ENCODE assay signal across 13 mouse cellular contexts in the genomic region with DNA sequence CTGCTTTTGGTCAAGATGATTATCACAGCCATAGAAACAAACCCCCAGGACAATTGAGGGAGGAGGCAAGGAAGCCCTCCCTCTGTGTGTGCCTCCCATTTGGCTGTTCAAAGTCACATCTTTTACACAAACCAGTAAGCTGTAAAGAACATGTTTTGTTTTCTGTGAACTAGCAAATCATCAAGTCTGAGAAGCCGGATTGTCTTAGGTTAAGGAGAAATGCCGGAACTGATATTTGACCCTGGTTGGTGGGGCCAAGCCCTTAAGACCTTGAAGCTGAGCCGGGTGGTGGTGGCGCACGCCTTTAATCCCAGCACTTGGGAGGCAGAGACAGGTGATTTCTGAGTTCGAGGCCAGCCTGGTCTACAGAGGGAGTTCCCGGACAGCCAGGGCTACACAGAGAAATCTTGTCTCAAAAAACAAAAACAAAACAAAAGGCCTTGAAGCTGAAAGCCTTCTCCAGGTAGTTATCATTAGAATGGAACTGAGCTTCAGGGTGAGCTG. TPM values are rescaled to one million over a fixed set of nuclear protein-coding genes. Genes with fewer than 3 reads are reported as not detected.
DNase-seq lines count a peak whose midpoint lies in the region; ATAC-seq and TF ChIP-seq lines count a peak whose summit lies in the region.
"Had no signal": no experiment of that assay in that cellular context is flagged by ENCODE, and none has a peak within 500 bp of the region (broad histone marks: within the 10 kb centered on the region; RNA-seq: fewer than 3 reads in every experiment).

No protein-coding gene starts in this region.

- H3K4me3 ChIP-seq in heart, postnatal 0 days (ENCODE audit: low read depth, low read length), result no peak overlapping the region
- no peak overlapping the region for H3K4me3 ChIP-seq in embryonic facial prominence, embryonic 10.5 days
- H3K4me3 ChIP-seq in macrophage (ENCODE audit: inconsistent target), result no peak overlapping the region
- no peak overlapping the region for H3K4me3 ChIP-seq in midbrain, postnatal 0 days (ENCODE audit: low read depth, low read length)
- H3K4me3 ChIP-seq: erythroblast, embryonic 14.5 days had no signal

- no peak overlapping the region for H3K4me2 ChIP-seq in heart, postnatal 0 days (ENCODE audit: low read depth, low read length)
- H3K4me2 ChIP-seq in midbrain, postnatal 0 days (ENCODE audit: low read depth, low read length, poor library complexity, severe bottlenecking), result no peak overlapping the region

- peak; percentile 1 for DNase-seq in heart, postnatal 0 days (ENCODE audit: low spot score)
- no peak for DNase-seq in heart, adult 8-10 months (ENCODE audit: low spot score)
- DNase-seq in lung, postnatal 36 days, result peak; percentile 31
- no peak for DNase-seq in lung, postnatal 14 days
- DNase-seq in embryonic facial prominence, embryonic 10.5 days (ENCODE audit: low spot score), result no peak
- DNase-seq in ovary, postnatal 10 days (ENCODE audit: low spot score), result no peak
- DNase-seq in midbrain, postnatal 0 days (ENCODE audit: low spot score), result no peak
- DNase-seq: cerebellum, adult 18-20 months; spleen, adult 18-20 months; thymus, postnatal 25 days had no signal

- H3K36me3 ChIP-seq in heart, postnatal 0 days (replicated peaks; ENCODE audit: control insufficient read depth, insufficient read depth, low read length), result no peaks in the 10 kb centered on the region
- no peaks in the 10 kb centered on the region for H3K36me3 ChIP-seq in embryonic facial prominence, embryonic 10.5 days (replicated peaks)
- H3K36me3 ChIP-seq in macrophage (ENCODE audit: inconsistent target), result no peaks in the 10 kb centered on the region
- no peaks in the 10 kb centered on the region for H3K36me3 ChIP-seq in midbrain, postnatal 0 days (ENCODE audit: insufficient read depth, low read length)
- H3K36me3 ChIP-seq: G1E had no signal

- peak overlapping the region; percentile 91 for H3K27ac ChIP-seq in heart, postnatal 0 days (ENCODE audit: low read depth)
- H3K27ac ChIP-seq in embryonic facial prominence, embryonic 10.5 days (replicated peaks), result 0 out of 2 replicates have a peak overlapping the region, but pooled peaks have one; percentile 2
- H3K27ac ChIP-seq in macrophage, result peak overlapping the region; percentile 97
- H3K27ac ChIP-seq in midbrain, postnatal 0 days (ENCODE audit: low read depth, low read length), result no peak overlapping the region

- no peak for TF ChIP-seq EP300 in heart, postnatal 0 days (IDR thresholded peaks at IDR 0.05; ENCODE audit: low read depth)

- no peaks in the 10 kb centered on the region for H3K27me3 ChIP-seq in heart, postnatal 0 days (ENCODE audit: control insufficient read depth, insufficient read depth, low read length)
- no peaks in the 10 kb centered on the region for H3K27me3 ChIP-seq in embryonic facial prominence, embryonic 10.5 days (replicated peaks; ENCODE audit: low read depth, poor library complexity, severe bottlenecking)
- H3K27me3 ChIP-seq in midbrain, postnatal 0 days (ENCODE audit: insufficient read depth, low read length), result no peaks in the 10 kb centered on the region

- TF ChIP-seq CTCF in heart, postnatal 0 days (IDR thresholded peaks at IDR 0.05; ENCODE audit: low read depth), result no peak
- no peak for TF ChIP-seq CTCF in midbrain, postnatal 0 days (IDR thresholded peaks at IDR 0.05)

- H3K9ac ChIP-seq in heart, postnatal 0 days (replicated peaks; ENCODE audit: low read depth, low read length), result no peak overlapping the region
- no peak overlapping the region for H3K9ac ChIP-seq in midbrain, postnatal 0 days (replicated peaks; ENCODE audit: low read length, poor library complexity, severe bottlenecking)

- WGBS in heart, postnatal 0 days, result 82% methylated on average over 7 of the region's 7 CpGs
- whole genome bisulfite sequencing in embryonic facial prominence, embryonic 10.5 days, result 74% methylated on average over 7 of the region's 7 CpGs
- WGBS in macrophage (ENCODE audit: missing documents), result 82% methylated on average over 7 of the region's 7 CpGs
- WGBS in midbrain, postnatal 0 days, result 86% methylated on average over 7 of the region's 7 CpGs

- H3K9me3 ChIP-seq in heart, postnatal 0 days (replicated peaks; ENCODE audit: control insufficient read depth, low read length), result no peaks in the 10 kb centered on the region
- no peaks in the 10 kb centered on the region for H3K9me3 ChIP-seq in embryonic facial prominence, embryonic 10.5 days
- H3K9me3 ChIP-seq in midbrain, postnatal 0 days (ENCODE audit: low read length), result no peaks in the 10 kb centered on the region
- H3K9me3 ChIP-seq: G1E had no signal

- H3K4me1 ChIP-seq in heart, postnatal 0 days (ENCODE audit: control insufficient read depth, insufficient read depth), result peaks cover 16% of the 10 kb centered on the region
- H3K4me1 ChIP-seq in embryonic facial prominence, embryonic 10.5 days, result peaks cover 32% of the 10 kb centered on the region
- H3K4me1 ChIP-seq in midbrain, postnatal 0 days (ENCODE audit: insufficient read depth, low read length), result no peaks in the 10 kb centered on the region

- no peak for ATAC-seq in heart, postnatal 0 days (ENCODE audit: insufficient read depth, low read depth)
- ATAC-seq in midbrain, postnatal 0 days (ENCODE audit: low FRiP score), result no peak

- no peaks in the 10 kb centered on the region for H3K79me2 ChIP-seq in macrophage (ENCODE audit: inconsistent target)

RNA-seq across cellular contexts. Expression of a gene that starts 21.2 kb away (rescaled TPM):
- 16.4 and 52.8 TPM in 2 replicates for total RNA-seq in heart, postnatal 0 days (2014; rRNA removed; ENCODE audit: low replicate concordance)
- 21.7 and 23.3 TPM in 2 replicates for polyA plus RNA-seq in heart, postnatal 0 days (2015; fragmentation: Nextera tagmentation; extraction: Ambion mirVana)
- 10 to 100 TPM in 3 of 4 experiments, 1 to 10 TPM in 1; 9.5 to 13.4 (median 11.7) TPM for total RNA-seq in heart, adult 8-10 months (2022)
- polyA plus RNA-seq in embryonic facial prominence, embryonic 10.5 days (2016; fragmentation: Nextera tagmentation; extraction: Ambion mirVana), result 28.4 and 30.2 TPM in 2 replicates
- 100 to 1,000 TPM in 13 of 26 experiments, 10 to 100 TPM in 13; 27.1 to 163 (median 99.6) TPM for total RNA-seq in macrophage (2018; cell fraction: chromatin; rRNA removed)
- 10 to 100 TPM; 10.7 to 62.8 (median 27.9) TPM for total RNA-seq in macrophage (2018; cell fraction: cytosol; rRNA removed)
- total RNA-seq in macrophage (2018; cell fraction: nucleus; rRNA removed), result 100 to 1,000 TPM in 7 of 26 experiments, 10 to 100 TPM in 19; 29.0 to 154 (median 81.6) TPM
- 18.3 to 33.2 TPM (median 18.3 TPM) in 3 replicates for polyA plus RNA-seq in macrophage (2018)
- total RNA-seq in midbrain, postnatal 0 days (2014; rRNA removed), result 159 and 170 TPM in 2 replicates
- 161 and 172 TPM in 2 replicates for polyA plus RNA-seq in midbrain, postnatal 0 days (2015; fragmentation: Nextera tagmentation; extraction: Ambion mirVana)
- polyA plus RNA-seq: erythroblast, embryonic 14.5 days had no signal

RNA-seq across cellular contexts. Expression of a gene that starts 24.6 kb away (rescaled TPM):
- total RNA-seq in heart, postnatal 0 days (2014; rRNA removed; ENCODE audit: low replicate concordance), result 11.4 and 15.0 TPM in 2 replicates
- 5.2 and 5.6 TPM in 2 replicates for polyA plus RNA-seq in heart, postnatal 0 days (2015; fragmentation: Nextera tagmentation; extraction: Ambion mirVana)
- 1 to 10 TPM; 7.0 to 9.1 (median 8.0) TPM for total RNA-seq in heart, adult 8-10 months (2022)
- 17.2 and 17.6 TPM in 2 replicates for polyA plus RNA-seq in embryonic facial prominence, embryonic 10.5 days (2016; fragmentation: Nextera tagmentation; extraction: Ambion mirVana)
- 100 to 1,000 TPM in 20 of 26 experiments, 10 to 100 TPM in 6; 41.8 to 438 (median 201) TPM for total RNA-seq in macrophage (2018; cell fraction: chromatin; rRNA removed)
- total RNA-seq in macrophage (2018; cell fraction: cytosol; rRNA removed), result 100 to 1,000 TPM in 8 of 26 experiments, 10 to 100 TPM in 18; 24.3 to 136 (median 65.2) TPM
- 100 to 1,000 TPM in 21 of 26 experiments, 10 to 100 TPM in 5; 55.4 to 358 (median 161) TPM for total RNA-seq in macrophage (2018; cell fraction: nucleus; rRNA removed)
- 34.6 to 63.1 TPM (median 37.1 TPM) in 3 replicates for polyA plus RNA-seq in macrophage (2018)
- total RNA-seq in midbrain, postnatal 0 days (2014; rRNA removed), result 5.6 and 9.0 TPM in 2 replicates
- 2.9 and 3.2 TPM in 2 replicates for polyA plus RNA-seq in midbrain, postnatal 0 days (2015; fragmentation: Nextera tagmentation; extraction: Ambion mirVana)

RNA-seq across cellular contexts. Expression of a gene that starts 38.8 kb away (rescaled TPM):
- 44.1 and 61.7 TPM in 2 replicates for total RNA-seq in heart, postnatal 0 days (2014; rRNA removed; ENCODE audit: low replicate concordance)
- 39.2 and 40.7 TPM in 2 replicates for polyA plus RNA-seq in heart, postnatal 0 days (2015; fragmentation: Nextera tagmentation; extraction: Ambion mirVana)
- 10 to 100 TPM; 14.3 to 19.3 (median 16.6) TPM for total RNA-seq in heart, adult 8-10 months (2022)
- 7.0 and 11.9 TPM in 2 replicates for polyA plus RNA-seq in embryonic facial prominence, embryonic 10.5 days (2016; fragmentation: Nextera tagmentation; extraction: Ambion mirVana)
- 10 to 100 TPM in 1 of 26 experiments, under 1 TPM in 5, not detected in 20; 0.21 to 23.8 (median 0.28) TPM for total RNA-seq in macrophage (2018; cell fraction: chromatin; rRNA removed)
- total RNA-seq in macrophage (2018; cell fraction: cytosol; rRNA removed), result under 1 TPM in 2 of 26 experiments, not detected in 24; 0.03 to 0.05 TPM
- total RNA-seq in macrophage (2018; cell fraction: nucleus; rRNA removed), result 1 to 10 TPM in 1 of 26 experiments, not detected in 25; 3.7 TPM
- polyA plus RNA-seq in macrophage (2018), result not detected in 3 replicates
- 5.9 and 10.6 TPM in 2 replicates for total RNA-seq in midbrain, postnatal 0 days (2014; rRNA removed)
- polyA plus RNA-seq in midbrain, postnatal 0 days (2015; fragmentation: Nextera tagmentation; extraction: Ambion mirVana), result 6.6 and 7.0 TPM in 2 replicates
- total RNA-seq: G1E had no signal
- polyA plus RNA-seq: G1E had no signal

Comparison
In these comparisons a context has a peak if more than half of its experiments do, and no peak if none do; other contexts are left out.
1. DNase-seq: peak in heart, postnatal 0 days (single experiment) and lung, postnatal 36 days (single experiment); none in heart, adult 8-10 months (single experiment), lung, postnatal 14 days (single experiment), embryonic facial prominence, embryonic 10.5 days (single experiment), ovary, postnatal 10 days (single experiment) and midbrain, postnatal 0 days (single experiment).